Mouse (Mus musculus): ENCODE measurements around the gene Htra3. TPM values are rescaled to one million over a fixed set of nuclear protein-coding genes. Genes with fewer than 3 reads are reported as not detected.

Gene Htra3
- total RNA-seq, 2 experiments from 2014 or later, result 5.9 TPM

DNA sequence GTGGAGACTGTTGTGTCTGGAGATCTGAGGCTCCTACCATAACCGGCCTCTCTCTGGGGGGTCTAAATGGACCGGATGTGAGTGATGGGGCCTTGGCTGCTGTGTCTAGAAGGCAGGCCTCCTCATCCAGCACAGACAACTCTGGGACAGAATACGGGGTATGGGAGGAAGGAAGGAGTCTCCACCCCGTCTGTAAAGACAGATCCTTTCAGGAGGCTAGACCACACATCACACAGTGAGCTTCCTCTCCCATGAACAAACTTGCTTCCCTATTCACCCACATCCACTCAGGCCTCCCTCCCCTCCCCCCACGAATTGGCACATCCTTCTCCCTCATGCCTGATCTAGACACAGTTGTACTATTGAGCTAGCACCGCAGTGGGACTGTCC lies 9.2 kb downstream of the Htra3 start:
- DNase-seq (ENCODE audit: extremely low spot score in 1 of 2, low spot score in 2 of 2), result peak in 1 of 2 experiments; percentile 23
- intact Hi-C loops (cut with DNase I), result no loop called here
- Histone ChIP-seq H3K4me3 (no peak overlapping the region), H3K27ac (no peak overlapping the region; the same call in 1 of the 2 replicates)
- no peak for TF ChIP-seq CTCF (IDR thresholded peaks at IDR 0.05)

DNA sequence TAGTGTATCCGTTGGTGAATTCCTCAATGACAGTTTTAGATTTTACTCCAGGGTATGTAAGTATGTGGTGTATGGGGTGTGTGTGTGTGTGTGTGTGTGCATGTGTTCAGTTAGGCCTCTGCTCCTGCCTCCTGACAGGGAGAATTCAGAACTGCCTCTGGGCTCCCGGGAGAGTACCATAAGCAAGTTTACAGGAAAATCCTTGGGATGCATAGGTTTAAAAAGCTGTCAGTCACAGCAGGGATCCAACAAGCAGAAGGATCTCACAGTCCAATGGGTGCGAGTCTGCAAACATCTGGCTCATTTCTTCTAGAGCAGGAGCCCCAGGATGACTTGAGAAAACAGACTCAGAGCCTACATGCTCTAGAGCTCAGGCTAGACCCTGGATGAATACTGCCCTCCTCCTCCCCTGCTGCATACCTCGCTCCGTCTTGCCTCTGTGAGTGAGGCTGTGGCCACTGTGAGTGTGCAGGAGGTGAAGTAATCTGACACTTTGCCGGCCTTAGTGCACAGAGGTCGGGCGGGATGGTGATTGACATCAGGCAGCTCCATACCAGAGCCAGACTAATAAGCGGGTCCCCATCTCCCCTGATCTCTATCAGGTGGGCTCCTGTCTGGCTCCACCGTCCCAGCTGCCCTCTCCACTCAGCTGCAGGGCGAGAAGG lies 9.7 kb downstream of the Htra3 start:
- TF ChIP-seq CTCF (IDR thresholded peaks at IDR 0.05), result no peak
- no peak for DNase-seq (ENCODE audit: extremely low spot score in 1 of 2, low spot score in 2 of 2)
- Histone ChIP-seq H3K4me3 (no peak overlapping the region), H3K27ac (no peak overlapping the region)
- intact Hi-C loops (cut with DNase I), result no loop called here

DNA sequence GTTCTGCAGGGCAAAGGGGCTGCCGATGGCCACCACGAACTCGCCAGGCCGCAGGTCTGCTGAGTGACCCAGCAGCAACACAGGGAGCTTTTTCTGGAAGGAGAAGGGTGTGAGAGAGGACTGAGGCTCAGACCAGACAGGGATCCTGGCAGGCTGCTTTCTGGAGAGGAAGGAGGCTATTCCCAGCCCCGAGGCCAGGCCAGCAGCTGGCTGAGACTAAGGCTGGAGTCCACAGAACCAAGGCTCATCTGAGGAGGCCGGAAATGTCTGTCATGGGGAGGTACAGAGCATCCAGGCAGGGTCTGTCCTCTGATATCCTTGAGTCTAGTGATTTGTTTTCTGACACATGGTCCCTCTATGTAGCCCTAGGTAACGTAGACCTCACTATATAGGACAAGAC lies 13.4 kb downstream of the Htra3 start:
- intact Hi-C loops (cut with DNase I), result no loop called here
- H3K4me3 ChIP-seq, result no peak overlapping the region

DNA sequence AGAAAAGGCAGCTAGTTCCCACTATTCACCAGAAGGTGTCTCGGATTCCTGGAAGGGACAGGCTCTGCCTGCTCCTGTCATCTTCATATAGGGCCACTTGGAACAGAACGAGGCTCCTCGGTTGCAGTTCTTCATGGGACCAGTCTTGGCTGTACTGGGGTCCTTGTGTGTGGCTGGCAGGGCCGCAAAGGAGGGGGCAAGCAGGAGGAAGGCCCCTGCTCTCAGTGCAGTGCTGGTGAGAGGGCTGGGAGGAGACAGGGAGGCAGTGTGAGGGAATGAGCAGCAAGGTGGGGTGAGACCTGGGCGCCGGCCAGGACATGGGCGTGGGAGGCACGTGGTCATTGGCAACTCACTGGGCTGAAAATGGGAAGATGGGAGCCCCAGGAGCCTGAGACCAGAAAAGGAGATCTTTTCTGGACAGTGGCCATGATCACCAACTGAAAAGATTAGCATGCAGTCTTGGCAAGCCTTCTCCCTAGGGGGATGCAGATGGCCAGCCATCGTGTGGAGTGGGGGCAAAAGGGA lies 17.5 kb downstream of the Htra3 start:
- Histone ChIP-seq H3K4me3 (no peak overlapping the region), H3K27ac (no peak overlapping the region)
- intact Hi-C loops (cut with DNase I), result no loop called here
- DNase-seq (ENCODE audit: extremely low spot score in 1 of 2, low spot score in 2 of 2), result no peak
- TF ChIP-seq CTCF (IDR thresholded peaks at IDR 0.05), result no peak

More for the DNA sequence above, 13.4 kb downstream of the Htra3 start:
- H3K27ac ChIP-seq, result no peak overlapping the region
- no peak for DNase-seq (ENCODE audit: extremely low spot score in 1 of 2, low spot score in 2 of 2)
- TF ChIP-seq CTCF (IDR thresholded peaks at IDR 0.05), result no peak

DNA sequence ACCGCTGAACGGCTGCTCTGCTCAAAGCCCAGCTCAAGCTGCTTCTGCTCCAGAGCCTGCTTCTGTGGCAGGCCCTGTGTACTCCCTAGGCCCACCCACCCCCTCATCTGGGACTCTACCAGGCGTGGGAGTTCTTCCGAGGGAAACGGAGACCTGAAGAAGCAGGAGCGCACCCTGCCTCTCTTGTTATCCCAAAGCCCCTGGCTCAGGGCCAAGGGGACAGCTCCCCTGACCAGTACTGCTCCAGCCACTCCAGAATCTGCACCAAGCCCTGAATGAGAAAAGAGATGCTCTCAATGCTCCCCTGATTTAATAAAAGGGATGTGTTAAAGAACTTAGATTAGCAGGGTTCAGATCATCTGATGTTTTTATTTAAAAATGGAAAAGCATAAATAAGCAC lies 18.4 kb downstream of the Htra3 start:
- no peak for TF ChIP-seq CTCF (IDR thresholded peaks at IDR 0.05)
- no peak for DNase-seq (ENCODE audit: extremely low spot score in 1 of 2, low spot score in 2 of 2)
- Histone ChIP-seq H3K27ac (no peak overlapping the region), H3K4me3 (no peak overlapping the region)
- intact Hi-C loops (cut with DNase I), result no loop called here

DNA sequence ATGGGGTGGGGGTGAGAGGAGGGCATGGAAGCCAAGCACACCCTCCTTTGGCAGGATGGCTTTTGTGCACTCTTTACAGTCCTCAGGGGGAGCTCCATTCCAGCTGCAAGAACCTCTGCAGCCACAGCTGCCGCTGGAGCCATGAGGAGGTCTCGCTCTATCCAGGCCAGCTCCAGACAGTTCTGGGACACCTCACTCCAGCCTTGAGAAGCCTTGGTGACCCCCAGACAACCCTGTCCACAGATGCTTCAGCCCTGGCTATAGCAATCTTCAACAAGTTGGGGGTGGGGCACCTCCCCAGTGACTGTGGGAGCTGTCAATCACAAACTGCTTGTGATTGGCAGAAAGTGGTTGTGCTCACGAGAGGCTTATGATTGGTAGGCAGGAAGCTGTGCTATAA lies 20.1 kb downstream of the Htra3 start:
- intact Hi-C loops (cut with DNase I), result no loop called here
- Histone ChIP-seq H3K27ac (no peak overlapping the region), H3K4me3 (no peak overlapping the region)
- DNase-seq (ENCODE audit: extremely low spot score in 1 of 2, low spot score in 2 of 2), result no peak
- TF ChIP-seq CTCF (IDR thresholded peaks at IDR 0.05), result no peak

DNA sequence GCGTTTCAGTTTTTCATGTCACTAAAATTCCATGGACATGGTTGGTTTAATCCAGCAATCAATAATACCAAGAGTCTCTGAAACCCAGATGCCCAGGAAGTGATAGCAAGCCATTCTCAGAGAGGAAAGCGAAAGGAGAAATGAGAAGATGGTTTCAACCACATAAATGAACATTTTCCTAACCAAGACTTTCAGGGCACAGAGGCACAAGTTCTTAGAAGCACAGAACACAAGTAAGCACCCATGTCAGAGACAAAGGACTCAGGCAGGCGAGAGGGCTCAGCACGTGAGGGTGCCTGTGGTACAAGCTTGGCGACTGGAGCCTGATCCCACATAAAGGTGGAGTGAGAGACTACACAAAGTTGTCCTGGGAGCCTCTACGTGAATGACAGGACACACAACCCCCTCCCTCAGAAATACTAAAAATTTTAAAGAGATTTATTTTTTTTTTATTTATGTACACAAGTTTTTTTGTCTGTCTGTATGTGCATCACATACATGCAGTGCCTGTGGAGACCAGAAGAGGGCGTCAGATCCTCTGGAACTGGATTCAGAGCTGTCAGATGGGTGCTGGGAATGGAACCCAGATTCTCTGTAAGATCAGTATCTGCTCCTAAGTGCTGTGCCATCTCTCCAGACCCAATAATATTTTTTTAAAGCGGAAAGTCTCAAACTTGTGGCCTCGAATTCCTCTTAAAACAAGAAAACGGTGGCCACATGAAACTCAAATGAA lies 23.7 kb downstream of the Htra3 start:
- no peak overlapping the region for H3K27ac ChIP-seq
- DNase-seq (ENCODE audit: extremely low spot score in 1 of 2, low spot score in 2 of 2), result no peak
- no peak; the same call in none of the 2 replicates for TF ChIP-seq CTCF (IDR thresholded peaks at IDR 0.05)
- intact Hi-C loops (cut with DNase I), result no loop called here
- no peak overlapping the region for H3K4me3 ChIP-seq

DNA sequence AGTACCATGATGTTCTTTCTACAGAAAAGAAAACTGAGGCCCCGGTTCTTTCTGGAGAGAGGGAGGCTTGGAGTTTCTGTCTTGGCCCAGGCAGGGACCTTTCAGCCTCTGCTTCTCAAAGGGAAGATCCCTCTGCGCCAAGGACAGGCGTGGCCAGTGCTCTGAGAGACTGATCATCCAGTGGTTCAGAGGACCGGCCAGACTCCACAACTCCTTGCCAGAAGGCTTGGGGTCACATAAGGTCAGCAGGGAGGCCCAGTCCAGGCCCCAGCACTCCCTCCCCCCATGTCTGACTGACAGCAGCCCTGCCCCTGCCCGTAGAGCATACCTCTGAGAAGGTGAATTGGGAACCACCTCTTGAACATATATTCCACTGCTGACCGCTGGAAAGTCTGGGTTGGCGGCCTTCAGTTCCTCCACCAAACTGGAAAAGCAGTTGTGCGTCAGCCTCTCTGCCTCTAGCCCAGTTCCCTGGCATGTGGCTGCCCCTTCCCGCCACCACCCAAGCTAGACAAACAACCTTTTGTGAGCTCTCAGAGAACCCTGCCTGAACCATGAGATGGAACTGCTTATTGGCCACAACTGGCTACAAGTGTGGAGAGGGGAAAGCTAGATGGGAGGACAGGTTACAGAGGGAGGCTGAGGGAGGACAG lies 25.7 kb downstream of the Htra3 start:
- DNase-seq (ENCODE audit: extremely low spot score in 1 of 2, low spot score in 2 of 2), result no peak
- intact Hi-C loops (cut with DNase I), result no loop called here
- no peak overlapping the region for H3K27ac ChIP-seq
- H3K4me3 ChIP-seq, result no peak overlapping the region
- TF ChIP-seq CTCF (IDR thresholded peaks at IDR 0.05), result no peak

DNA sequence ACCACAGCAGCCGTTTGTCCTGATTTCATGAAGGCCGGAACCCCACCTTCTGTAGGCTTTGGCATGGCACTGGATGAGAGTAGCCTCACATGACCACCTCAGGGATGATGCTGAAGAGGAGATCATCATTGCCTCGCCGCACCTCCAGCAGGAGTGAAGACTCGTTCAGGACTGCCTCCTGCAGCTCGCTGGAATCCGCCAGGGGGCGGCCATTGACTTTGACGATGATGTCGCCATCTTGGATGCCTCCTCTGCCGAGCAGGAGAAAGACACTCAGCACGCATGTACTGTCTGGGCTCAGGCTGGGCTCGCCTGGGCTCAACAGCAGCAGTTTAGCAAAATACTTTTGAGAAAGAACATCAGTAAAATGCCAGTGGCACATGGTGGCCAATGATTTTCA lies 26.7 kb downstream of the Htra3 start:
- intact Hi-C loops (cut with DNase I), result no loop called here
- TF ChIP-seq CTCF (IDR thresholded peaks at IDR 0.05), result no peak
- Histone ChIP-seq H3K4me3 (no peak overlapping the region), H3K27ac (no peak overlapping the region)
- no peak for DNase-seq (ENCODE audit: extremely low spot score in 1 of 2, low spot score in 2 of 2)

DNA sequence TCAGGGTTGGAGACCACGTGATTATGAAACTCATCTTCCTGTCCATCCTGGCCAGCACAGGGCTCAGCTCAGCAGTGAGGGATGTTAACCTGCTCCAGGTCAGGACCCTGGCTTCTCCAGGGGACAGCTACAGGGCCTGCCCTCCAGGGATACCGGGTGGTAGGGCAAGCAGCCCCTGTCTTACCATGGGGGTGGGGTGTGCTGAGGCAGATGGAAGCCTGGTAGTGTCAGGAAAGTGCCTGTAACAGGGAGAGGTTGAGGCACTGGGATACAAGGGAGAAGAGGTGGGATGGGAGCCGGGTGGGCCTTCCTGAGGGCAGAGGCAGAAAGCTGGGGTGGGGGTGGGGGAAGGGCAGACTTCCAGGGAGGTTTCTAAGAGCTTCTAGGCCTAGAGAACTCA lies 27.3 kb downstream of the Htra3 start:
- H3K4me3 ChIP-seq, result no peak overlapping the region
- no peak overlapping the region for H3K27ac ChIP-seq
- DNase-seq (ENCODE audit: extremely low spot score in 1 of 2, low spot score in 2 of 2), result no peak
- intact Hi-C loops (cut with DNase I), result no loop called here
- no peak for TF ChIP-seq CTCF (IDR thresholded peaks at IDR 0.05)

DNA sequence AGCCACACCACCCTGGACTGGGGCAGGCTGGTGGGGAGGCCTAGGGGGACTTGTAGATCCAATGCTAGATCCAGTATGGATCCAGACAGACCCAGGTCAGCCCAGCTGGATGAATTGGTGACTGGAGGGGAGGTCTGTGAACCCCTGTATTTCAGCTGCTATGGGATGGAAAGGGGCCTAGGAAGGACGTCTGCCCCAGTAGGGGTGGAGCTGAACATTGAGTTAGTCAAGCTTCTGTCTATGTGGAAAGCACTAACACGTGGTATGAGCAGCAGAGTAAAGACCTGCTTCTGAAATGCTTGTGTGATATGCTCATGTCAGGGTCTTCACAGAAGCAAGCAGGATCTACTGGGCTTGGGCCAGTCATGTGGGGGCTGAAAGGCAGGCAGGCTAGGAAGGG lies 31.4 kb downstream of the Htra3 start:
- intact Hi-C loops (cut with DNase I), result no loop called here
- no peak overlapping the region for H3K4me3 ChIP-seq
- H3K27ac ChIP-seq, result no peak overlapping the region
- no peak for TF ChIP-seq CTCF (IDR thresholded peaks at IDR 0.05)
- no peak for DNase-seq (ENCODE audit: extremely low spot score in 1 of 2, low spot score in 2 of 2)

DNA sequence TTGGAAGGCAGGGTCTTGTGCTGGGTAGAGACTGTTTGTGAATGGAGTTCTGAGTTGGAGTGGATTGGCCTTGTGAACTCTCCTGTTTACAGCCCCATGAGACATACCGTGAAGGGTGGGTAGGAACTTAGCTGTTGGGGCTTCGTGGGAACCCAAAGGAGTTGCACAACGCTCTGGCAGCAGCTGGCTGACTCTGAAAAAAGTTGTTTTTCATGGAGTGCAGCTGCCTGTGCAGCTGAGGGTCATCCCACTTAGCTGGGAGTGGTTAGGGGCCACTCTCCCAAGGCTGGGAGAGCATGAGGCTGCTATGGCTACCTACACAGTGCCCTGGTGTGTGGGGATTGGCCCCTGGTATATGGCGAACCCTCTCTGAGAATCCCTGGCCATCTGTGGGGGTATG lies 32.0 kb downstream of the Htra3 start:
- no peak overlapping the region for H3K27ac ChIP-seq
- no peak for TF ChIP-seq CTCF (IDR thresholded peaks at IDR 0.05)
- H3K4me3 ChIP-seq, result no peak overlapping the region
- intact Hi-C loops (cut with DNase I), result no loop called here
- no peak for DNase-seq (ENCODE audit: extremely low spot score in 1 of 2, low spot score in 2 of 2)
